Mouse (Mus musculus) midbrain, embryonic 15.5 days (tissue): Measurements from ENCODE around the gene Pdpr. TPM values are rescaled to one million over a fixed set of nuclear protein-coding genes. Genes with fewer than 3 reads are reported as not detected.

Source experiments
- ATAC-seq: fragments of 200-750 bp; cut with Nextera tagmentation; replicated peaks from 2 replicates; pipeline ENCODE4 v1.8.0; 2017; ENCODE audit warnings: moderate TSS enrichment
- H3K27ac ChIP-seq: fragments of 300-500 bp; sonication (generic); 2 replicates; pipeline ENCODE4 v1.5.1; 2015; ENCODE audit warnings: mild to moderate bottlenecking, inconsistent platforms
- H3K27me3 ChIP-seq: fragments of 300-500 bp; sonication (generic); replicated peaks from 2 replicates; pipeline ENCODE4 v1.6.1; 2015; ENCODE audit warnings: inconsistent platforms
- H3K36me3 ChIP-seq: fragments of 300-500 bp; sonication (generic); replicated peaks from 2 replicates; pipeline ENCODE4 v1.6.1; 2015; ENCODE audit warnings: inconsistent platforms
- H3K4me1 ChIP-seq: fragments of 300-500 bp; sonication (generic); 2 replicates; pipeline ENCODE4 v1.6.1; 2015; ENCODE audit warnings: inconsistent platforms
- H3K4me2 ChIP-seq: fragments of 300-500 bp; sonication (generic); 2 replicates; pipeline ENCODE4 v1.6.1; 2015; ENCODE audit warnings: inconsistent platforms, mild to moderate bottlenecking, moderate library complexity
- H3K4me3 ChIP-seq: fragments of 300-500 bp; sonication (generic); 2 replicates; pipeline ENCODE4 v1.5.1; 2015; ENCODE audit warnings: mild to moderate bottlenecking, inconsistent platforms
- H3K9ac ChIP-seq: fragments of 300-500 bp; sonication (generic); 2 replicates; pipeline ENCODE4 v1.6.1; 2015; ENCODE audit warnings: mild to moderate bottlenecking, inconsistent platforms
- H3K9me3 ChIP-seq: fragments of 300-500 bp; sonication (generic); 2 replicates; pipeline ENCODE4 v1.6.1; 2016; ENCODE audit warnings: inconsistent platforms
- WGBS: fragments of 180-500 bp; shearing (Covaris S2); methylation state at CpG from one replicate; pipeline ENCODE4 v1.1.7; 2015; ENCODE audit warnings: mixed read lengths; 5-methylcytosine and 5-hydroxymethylcytosine counted together
- polyA plus RNA-seq: library from polyadenylated mRNA; unstranded; fragments of >200 nt; fragmentation: Nextera tagmentation; extraction: Ambion mirVana; gene quantifications from 2 replicates; pipeline ENCODE4 v1.2.1, GENCODE M21; 2015

Pdpr gene
- polyA plus RNA-seq = 10.4 and 10.8 TPM in 2 replicates

DNA sequence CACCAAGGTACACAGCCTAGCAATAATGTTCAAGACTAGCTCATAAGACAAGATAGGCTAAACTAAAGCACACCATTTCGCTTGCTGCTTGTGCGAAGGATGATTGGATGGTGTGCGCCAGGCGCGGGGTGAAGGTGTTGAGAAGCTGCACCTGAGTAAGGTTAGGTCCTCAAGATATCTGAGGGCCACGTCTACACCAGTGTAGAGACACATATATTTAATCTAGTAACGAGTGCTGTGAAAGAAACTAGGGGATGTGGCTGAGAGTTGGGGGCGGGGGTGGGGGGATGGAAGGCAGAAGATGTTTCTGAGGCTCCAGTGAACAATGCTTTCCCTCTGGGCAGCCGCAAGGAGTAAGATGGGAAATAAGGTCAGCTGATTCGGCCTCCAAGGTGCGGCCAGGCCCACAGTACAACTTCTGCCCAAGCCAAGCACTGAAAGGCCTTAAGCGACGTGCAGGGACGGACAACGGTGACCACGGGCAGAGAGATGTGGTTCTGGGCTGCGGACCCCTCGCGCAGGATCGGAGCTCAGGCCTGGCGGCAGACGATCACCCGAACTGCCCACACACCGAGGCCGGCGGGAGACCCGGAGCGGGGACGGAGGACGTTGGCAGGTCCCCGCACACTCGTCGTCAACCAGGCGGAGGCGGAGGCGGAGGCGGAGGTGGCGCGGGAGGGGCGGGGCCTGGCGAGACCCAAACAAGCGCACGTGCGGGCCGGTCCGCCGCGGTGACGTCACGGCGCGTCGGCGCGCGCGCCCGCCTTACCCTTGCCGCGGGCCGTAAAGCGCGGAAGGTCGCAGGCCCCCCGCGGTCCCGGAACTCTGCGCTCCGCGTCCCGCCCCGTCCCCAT is at the start of gene Pdpr:
Pdpr (plus strand) TSS at position 766 of the 854 bp plus-strand sequence.
- peaks cover 20% of the 10 kb centered on the region for H3K4me1 ChIP-seq
- no peaks in the 10 kb centered on the region for H3K9me3 ChIP-seq
- 7% methylated on average over 53 of the region's 72 CpGs for WGBS

DNA sequence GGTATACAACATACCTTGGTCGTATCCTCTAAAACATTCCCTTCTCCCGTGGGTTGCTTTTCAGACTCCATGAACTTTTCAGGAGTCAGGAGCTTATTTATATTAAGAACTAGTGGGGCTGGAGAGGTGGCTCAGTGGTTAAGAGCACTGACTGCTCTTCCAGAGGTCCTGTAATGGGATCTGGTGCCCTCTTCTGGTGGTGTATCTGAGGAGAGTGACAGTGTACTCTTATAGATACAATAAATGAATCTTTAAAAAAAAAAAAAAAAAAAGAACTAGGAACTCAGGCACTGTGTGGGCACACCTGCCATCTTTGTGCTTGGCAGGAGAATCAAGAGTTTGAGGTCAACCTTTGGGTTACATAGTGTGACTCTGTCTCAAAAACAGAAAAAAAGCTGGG is 45.7 kb upstream of the Pdpr start:
- H3K4me2 ChIP-seq = no peak overlapping the region
- ATAC-seq = no peak
- H3K4me1 ChIP-seq = no peaks in the 10 kb centered on the region
- H3K27me3 ChIP-seq = no peaks in the 10 kb centered on the region
- H3K27ac ChIP-seq = no peak overlapping the region
- H3K36me3 ChIP-seq = peaks cover 91% of the 10 kb centered on the region
- H3K4me3 ChIP-seq = no peak overlapping the region
- 99% methylated on average over 2 of the region's 2 CpGs for WGBS
- no peaks in the 10 kb centered on the region for H3K9me3 ChIP-seq
- no peak overlapping the region for H3K9ac ChIP-seq

More for the DNA sequence above, at the start of gene Pdpr:
- Histone ChIP-seq H3K27ac (peak within 1 kb of the TSS; percentile 81), H3K4me2 (peak within 1 kb of the TSS; percentile 87), H3K9ac (peak within 1 kb of the TSS; percentile 58), H3K27me3 (no peaks in the 10 kb centered on the region), H3K4me3 (peak within 1 kb of the TSS; percentile 76), H3K36me3 (no peaks in the 10 kb centered on the region)
- peak; percentile 94 for ATAC-seq

DNA sequence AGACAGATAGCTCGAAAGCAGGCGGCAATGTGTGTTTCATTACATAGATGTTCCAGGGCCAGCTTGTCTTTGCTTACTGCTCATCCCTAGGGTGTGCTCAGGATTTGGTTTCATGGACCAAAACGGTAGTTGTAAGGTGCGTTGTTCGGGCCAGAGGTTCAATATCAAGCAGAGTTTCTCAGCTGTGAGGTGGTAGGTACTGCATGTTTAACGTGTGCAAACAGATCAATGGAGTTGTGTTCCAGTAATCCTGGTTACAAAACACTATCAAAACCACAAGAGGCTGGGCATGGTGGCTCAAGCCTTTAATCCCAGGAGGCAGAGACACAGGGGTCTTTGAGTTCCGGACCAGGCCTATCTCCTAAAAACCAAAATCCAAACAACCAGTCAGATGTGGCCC is 45.3 kb upstream of the Pdpr start:
- no peak overlapping the region for H3K4me2 ChIP-seq
- H3K9me3 ChIP-seq = no peaks in the 10 kb centered on the region
- H3K36me3 ChIP-seq = peaks cover 93% of the 10 kb centered on the region
- 95% methylated on average over 7 of the region's 7 CpGs for WGBS
- H3K27me3 ChIP-seq = no peaks in the 10 kb centered on the region
- H3K4me3 ChIP-seq = no peak overlapping the region
- ATAC-seq = no peak
- H3K9ac ChIP-seq = no peak overlapping the region
- H3K4me1 ChIP-seq = no peaks in the 10 kb centered on the region
- no peak overlapping the region for H3K27ac ChIP-seq

DNA sequence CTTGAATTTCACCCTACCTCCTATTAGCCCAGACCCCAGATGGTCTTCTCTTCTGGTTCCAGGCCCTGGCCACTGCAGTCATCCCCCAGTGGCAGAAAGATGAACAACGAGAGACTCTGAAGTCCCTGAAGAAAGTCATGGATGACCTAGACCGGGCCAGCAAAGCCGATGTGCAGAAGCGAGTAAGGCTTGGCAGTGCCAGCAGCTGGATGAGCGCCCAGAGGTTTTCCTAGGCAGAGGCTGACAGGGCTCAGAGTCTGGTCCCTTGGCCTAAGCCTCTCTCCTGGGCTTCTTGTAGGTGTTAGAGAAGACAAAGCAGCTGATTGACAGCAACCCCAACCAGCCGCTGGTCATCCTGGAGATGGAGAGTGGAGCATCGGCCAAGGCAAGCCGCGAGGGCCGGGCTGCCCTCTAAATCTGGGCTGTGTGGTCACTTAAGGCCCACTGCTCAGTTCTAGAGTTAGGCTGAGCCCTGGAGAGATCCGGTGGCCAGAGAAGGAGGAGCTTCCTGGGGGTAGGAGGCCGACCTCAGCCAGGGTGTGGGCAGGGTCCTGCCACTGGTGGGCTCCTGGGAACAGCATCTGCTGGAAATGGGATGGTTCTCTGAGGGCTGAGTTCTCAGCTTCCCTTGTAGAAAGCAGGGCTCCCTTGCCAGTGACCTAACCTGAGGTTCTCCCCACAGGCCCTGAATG is 40.5 kb upstream of the Pdpr start:
- Histone ChIP-seq H3K27me3 (no peaks in the 10 kb centered on the region), H3K9me3 (no peaks in the 10 kb centered on the region), H3K27ac (no peak overlapping the region), H3K36me3 (peaks cover 62% of the 10 kb centered on the region), H3K4me3 (no peak overlapping the region), H3K4me2 (no peak overlapping the region), H3K9ac (no peak overlapping the region), H3K4me1 (peaks cover 12% of the 10 kb centered on the region)
- no peak for ATAC-seq
- 95% methylated on average over 12 of the region's 12 CpGs for WGBS

DNA sequence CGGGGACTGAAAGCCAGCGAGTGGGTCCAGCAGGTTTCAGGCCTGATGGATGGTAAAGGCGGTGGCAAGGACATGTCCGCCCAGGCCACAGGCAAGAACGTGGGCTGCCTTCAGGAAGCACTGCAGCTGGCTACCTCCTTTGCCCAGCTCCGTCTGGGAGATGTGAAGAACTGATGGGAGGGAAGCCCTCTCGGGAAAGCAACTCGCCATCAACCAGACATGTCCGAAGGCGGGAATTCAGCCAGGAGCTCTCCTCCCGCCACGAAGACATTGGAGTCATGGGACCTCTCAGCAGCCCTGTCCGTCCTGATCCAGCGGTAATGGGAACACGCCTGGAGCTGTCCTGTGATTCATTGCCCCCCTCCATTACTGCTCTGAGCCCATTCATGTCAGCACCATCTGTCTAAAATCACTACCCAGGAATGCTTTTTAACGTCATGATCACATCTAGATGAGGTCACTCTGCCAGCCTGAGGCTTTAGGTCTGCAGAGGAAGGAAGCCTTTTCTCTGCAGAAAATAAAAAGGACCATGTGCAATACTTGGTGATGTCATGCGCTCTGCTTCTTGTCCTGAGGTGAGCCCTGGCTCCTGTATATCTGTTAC is 39.3 kb upstream of the Pdpr start:
- H3K36me3 ChIP-seq = peaks cover 50% of the 10 kb centered on the region

DNA sequence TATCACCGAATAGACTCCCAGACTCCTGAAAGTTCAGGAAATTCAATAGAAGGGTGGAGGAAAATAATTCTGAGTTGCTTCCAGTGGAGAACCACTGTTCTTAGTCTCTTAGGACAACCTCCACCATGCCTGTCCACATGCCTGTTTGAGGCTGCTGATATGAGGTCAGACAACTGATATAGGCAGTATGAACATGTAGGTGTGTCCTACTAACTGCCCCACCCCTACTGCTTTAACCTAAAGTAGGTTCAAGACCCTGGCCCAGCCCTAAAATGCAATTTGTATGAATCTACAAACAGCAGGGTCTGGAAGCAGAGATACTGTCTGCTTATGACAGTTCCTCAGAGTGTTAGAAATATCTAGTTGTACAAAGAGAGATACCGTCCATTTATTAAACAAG is 38.8 kb upstream of the Pdpr start:
- H3K9ac ChIP-seq = no peak overlapping the region
- no peaks in the 10 kb centered on the region for H3K27me3 ChIP-seq
- no peak overlapping the region for H3K4me2 ChIP-seq
- peak; percentile 49 for ATAC-seq
- no peak overlapping the region for H3K27ac ChIP-seq
- 68% methylated on average over 2 of the region's 2 CpGs for WGBS
- H3K4me3 ChIP-seq = no peak overlapping the region
- H3K9me3 ChIP-seq = no peaks in the 10 kb centered on the region
- peaks cover 14% of the 10 kb centered on the region for H3K4me1 ChIP-seq
- peaks cover 45% of the 10 kb centered on the region for H3K36me3 ChIP-seq

More for the DNA sequence above, 39.3 kb upstream of the Pdpr start:
- 90% methylated on average over 17 of the region's 17 CpGs for WGBS
- no peaks in the 10 kb centered on the region for H3K9me3 ChIP-seq
- H3K27ac ChIP-seq = no peak overlapping the region
- no peaks in the 10 kb centered on the region for H3K27me3 ChIP-seq
- ATAC-seq = 0 out of 2 replicates have a peak, but pooled peaks have one; percentile 1
- no peak overlapping the region for H3K4me3 ChIP-seq
- no peak overlapping the region for H3K4me2 ChIP-seq
- H3K4me1 ChIP-seq = peaks cover 12% of the 10 kb centered on the region
- H3K9ac ChIP-seq = no peak overlapping the region

DNA sequence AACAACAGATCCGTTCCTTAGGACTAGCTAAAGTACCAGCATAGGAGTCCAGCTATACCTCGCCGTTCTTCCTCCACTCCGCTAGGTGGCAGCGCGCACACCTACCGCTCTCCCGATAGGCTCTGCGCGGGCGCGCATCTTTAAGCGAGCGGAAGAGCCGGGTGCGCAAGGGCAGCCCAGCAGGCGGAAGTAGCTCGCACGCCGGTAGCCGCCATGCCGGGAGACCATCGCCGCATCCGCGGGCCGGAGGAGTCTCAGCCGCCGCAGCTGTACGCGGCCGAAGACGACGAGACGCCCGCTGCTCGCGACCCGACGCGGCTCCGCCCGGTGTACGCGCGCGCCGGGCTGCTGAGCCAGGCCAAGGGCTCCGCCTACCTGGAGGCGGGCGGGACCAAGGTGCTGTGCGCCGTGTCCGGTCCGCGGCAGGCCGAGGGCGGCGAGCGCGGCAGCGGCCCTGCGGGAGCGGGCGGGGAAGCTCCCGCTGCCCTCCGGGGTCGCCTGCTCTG is 38.2 kb upstream of the Pdpr start, which contains the start of gene Exosc6:
Exosc6 (plus strand) TSS at position 182 of the 506 bp plus-strand sequence.
- Histone ChIP-seq H3K27ac (peak within 1 kb of the TSS; percentile 74), H3K36me3 (peaks cover 39% of the 10 kb centered on the region), H3K9me3 (no peaks in the 10 kb centered on the region), H3K4me3 (peak within 1 kb of the TSS; percentile 68), H3K4me1 (peaks cover 20% of the 10 kb centered on the region), H3K4me2 (peak within 1 kb of the TSS; percentile 99), H3K9ac (peak within 1 kb of the TSS; percentile 73), H3K27me3 (no peaks in the 10 kb centered on the region)
- WGBS = under 1% methylated on average over 35 of the region's 68 CpGs
- peak; percentile 98 for ATAC-seq

DNA sequence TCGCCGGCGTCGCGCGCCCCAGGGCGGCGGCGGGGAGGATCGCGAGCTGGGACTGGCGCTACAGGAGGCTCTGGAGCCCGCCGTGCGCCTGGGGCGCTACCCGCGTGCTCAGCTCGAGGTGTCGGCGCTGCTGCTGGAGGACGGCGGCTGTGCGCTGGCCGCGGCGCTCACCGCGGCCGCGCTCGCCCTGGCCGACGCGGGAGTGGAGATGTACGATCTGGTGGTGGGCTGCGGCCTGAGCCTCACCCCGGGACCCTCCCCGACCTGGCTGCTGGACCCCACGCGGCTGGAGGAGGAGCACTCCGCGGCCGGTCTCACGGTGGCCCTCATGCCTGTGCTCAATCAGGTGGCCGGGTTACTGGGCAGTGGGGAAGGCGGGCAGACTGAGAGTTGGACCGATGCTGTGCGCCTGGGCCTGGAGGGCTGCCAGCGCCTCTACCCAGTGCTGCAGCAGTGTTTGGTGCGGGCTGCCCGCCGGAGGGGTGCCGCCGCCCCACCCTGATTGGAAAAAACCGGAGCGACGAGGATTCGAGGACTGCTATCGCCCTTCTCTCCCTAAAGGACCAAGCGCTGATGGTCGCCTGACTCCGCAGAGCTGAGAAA is 37.6 kb upstream of the Pdpr start:
- H3K4me3 ChIP-seq = peak overlapping the region; percentile 68
- no peaks in the 10 kb centered on the region for H3K9me3 ChIP-seq
- peaks cover 21% of the 10 kb centered on the region for H3K4me1 ChIP-seq
- H3K9ac ChIP-seq = peak overlapping the region; percentile 73
- ATAC-seq = peak; percentile 38
- WGBS = under 1% methylated on average over 63 of the region's 63 CpGs
- no peaks in the 10 kb centered on the region for H3K27me3 ChIP-seq
- H3K27ac ChIP-seq = peak overlapping the region; percentile 74
- H3K4me2 ChIP-seq = peak overlapping the region; percentile 99
- peaks cover 35% of the 10 kb centered on the region for H3K36me3 ChIP-seq

DNA sequence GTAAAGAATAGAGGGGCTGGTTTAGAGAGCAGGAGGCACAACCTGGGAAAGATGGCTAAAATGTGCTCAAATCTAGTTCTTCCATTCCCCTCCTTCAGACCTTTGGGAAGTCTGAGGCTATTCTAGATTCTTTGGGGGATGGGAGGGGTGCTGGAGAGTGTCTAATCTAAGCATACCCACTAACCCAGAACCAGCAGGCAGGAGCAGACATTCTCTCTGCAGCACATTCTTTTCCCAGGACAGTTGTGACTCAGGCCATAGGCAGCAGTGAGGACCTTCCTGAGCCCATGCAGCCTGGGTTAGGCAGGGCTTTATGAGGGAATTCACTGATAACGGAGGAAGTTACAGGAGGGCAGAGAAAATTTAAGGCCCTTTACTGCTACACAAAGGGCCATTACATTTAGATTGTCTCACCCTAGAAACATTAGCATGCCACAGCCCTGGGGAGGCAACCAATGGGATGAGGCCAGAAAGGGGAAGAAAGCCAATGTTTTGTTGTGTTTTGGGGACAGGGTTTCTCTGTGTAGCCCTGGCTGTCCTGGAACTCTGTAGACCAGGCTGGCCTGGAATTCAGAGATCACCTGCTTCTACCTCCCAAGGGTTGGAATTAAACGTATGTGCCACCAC is 35.4 kb upstream of the Pdpr start:
- H3K27me3 ChIP-seq = no peaks in the 10 kb centered on the region
- no peak overlapping the region for H3K4me3 ChIP-seq
- peaks cover 26% of the 10 kb centered on the region for H3K4me1 ChIP-seq
- no peak overlapping the region for H3K4me2 ChIP-seq
- 75% methylated on average over 2 of the region's 2 CpGs for WGBS
- no peak overlapping the region for H3K9ac ChIP-seq
- no peaks in the 10 kb centered on the region for H3K9me3 ChIP-seq
- no peak for ATAC-seq
- H3K36me3 ChIP-seq = peaks cover 15% of the 10 kb centered on the region
- no peak overlapping the region for H3K27ac ChIP-seq

DNA sequence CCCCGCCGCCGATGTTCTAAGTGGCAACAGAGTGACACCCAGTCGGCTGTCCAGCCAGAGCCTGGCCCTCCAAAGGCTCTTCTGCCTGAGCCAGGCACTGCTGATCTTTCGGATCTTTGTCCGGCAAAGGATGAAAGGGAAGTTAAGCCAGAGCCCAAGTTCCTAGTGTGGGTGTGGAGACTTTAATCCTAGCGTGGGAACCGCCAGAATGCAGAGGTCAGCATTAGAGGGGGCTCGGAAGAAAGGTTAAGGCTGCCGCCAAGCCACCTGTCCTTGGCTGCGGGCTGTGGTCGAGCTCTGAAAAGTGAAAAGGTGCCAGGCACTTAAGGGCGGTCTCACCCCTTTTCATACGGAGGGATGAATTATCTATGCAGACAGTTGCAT is 32.8 kb upstream of the Pdpr start:
- peak overlapping the region; percentile 78 for H3K4me3 ChIP-seq
- H3K4me2 ChIP-seq = peak overlapping the region; percentile 71
- no peaks in the 10 kb centered on the region for H3K9me3 ChIP-seq
- WGBS = 0% methylated on average over 14 of the region's 14 CpGs
- ATAC-seq = peak; percentile 21; the same call in 1 of the 2 replicates
- no peaks in the 10 kb centered on the region for H3K36me3 ChIP-seq
- H3K27me3 ChIP-seq = no peaks in the 10 kb centered on the region
- H3K4me1 ChIP-seq = peaks cover 26% of the 10 kb centered on the region
- peak overlapping the region; percentile 59 for H3K9ac ChIP-seq
- H3K27ac ChIP-seq = peak overlapping the region; percentile 87

DNA sequence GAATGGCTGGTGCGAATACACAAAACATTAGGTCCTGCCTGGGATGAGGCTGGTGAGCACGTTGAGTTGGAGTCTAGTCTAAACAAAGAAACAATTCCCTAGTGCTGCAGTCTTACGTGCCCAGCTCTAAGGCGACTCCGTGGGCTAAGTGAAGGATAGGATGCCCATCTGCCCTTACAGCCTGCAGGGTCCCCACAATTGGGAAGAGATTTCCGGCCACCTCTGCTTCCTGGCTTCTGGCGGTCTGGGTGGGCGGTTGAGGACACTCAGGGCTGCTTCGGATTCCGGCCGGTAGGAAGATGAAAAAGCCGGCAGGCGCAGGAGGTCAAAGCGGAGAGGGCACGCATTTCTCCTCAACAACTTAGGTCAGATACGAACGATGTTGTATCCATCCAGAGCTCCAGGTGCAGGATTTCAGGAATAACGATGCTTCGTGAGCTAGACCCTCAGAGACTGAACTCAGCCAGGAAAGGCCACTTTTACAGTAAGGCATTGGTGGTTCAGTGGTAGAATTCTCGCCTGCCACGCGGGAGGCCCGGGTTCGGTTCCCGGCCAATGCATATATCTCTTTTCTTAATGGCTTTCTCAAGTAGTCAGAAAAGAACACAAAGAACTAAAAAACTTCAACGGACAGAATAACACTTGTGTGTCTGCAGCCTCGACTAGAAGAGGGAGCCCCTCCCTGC is 32.2 kb upstream of the Pdpr start:
- Histone ChIP-seq H3K4me2 (peak overlapping the region; percentile 71), H3K9me3 (no peaks in the 10 kb centered on the region), H3K9ac (peak overlapping the region; percentile 59), H3K36me3 (no peaks in the 10 kb centered on the region), H3K27ac (peak overlapping the region; percentile 87), H3K27me3 (no peaks in the 10 kb centered on the region), H3K4me3 (peak overlapping the region; percentile 78), H3K4me1 (peaks cover 21% of the 10 kb centered on the region)
- peak; percentile 94 for ATAC-seq
- under 1% methylated on average over 27 of the region's 27 CpGs for WGBS
